Mouse (Mus musculus) gastrocnemius, adult 18-20 months (tissue): ENCODE data around the gene Brd3os. TPM values are rescaled to one million over a fixed set of nuclear protein-coding genes. Genes with fewer than 3 reads are reported as not detected.

Experiments
- DNase-seq: peaks from one replicate; pipeline ENCODE4 v3.0.0; 2021; ENCODE audit warnings: low spot score
- total RNA-seq, 2 experiments: library from RNA; stranded (reverse); gene quantifications; 2 replicates each; pipeline ENCODE4 v1.2.3; 2021

Gene Brd3os
- total RNA-seq, 2 experiments from 2014 or later: 0.57 to 1.8 TPM

DNA sequence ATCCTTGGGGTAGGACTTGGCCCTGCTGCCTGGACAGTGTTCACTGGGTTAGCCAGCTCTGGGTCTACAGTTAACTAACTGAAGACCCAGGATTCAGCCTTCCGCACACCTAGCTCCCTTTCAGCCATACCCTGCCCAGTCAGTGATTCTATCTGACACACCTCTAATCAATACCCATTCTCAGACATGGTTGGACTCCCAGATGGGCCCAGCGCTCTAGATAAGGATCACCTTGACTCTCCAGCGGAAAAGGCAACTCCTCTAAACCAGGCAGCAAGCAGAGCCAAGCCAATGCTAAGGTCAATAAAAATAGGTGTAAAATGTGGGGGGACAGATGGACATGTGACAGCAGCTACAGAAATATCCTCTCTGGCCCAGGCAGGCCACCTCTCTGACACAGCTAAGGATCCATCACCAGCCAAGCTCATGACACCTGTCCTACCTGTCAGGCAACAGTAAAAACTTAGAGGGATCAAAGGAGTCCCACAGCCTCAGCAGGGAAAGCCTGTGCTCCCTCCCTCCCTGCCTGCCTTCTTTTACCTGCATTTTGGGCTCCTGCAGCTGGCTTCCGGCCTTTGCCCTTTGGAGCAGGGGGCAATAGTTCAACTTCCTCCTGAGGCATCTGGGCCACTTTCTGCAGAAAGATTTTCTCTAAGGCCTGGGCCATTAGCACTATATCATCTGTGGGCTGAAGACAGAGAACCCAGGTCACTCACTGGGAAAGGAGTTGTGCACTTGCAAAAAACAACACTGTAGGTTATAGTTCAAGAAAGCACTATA is 19.9 kb downstream of the Brd3os start:
- no peak for DNase-seq

GRCm38 (mm10) chr2:27462901-27463300 is 20.8 kb downstream of the Brd3os start:
- DNase-seq: no peak

DNA sequence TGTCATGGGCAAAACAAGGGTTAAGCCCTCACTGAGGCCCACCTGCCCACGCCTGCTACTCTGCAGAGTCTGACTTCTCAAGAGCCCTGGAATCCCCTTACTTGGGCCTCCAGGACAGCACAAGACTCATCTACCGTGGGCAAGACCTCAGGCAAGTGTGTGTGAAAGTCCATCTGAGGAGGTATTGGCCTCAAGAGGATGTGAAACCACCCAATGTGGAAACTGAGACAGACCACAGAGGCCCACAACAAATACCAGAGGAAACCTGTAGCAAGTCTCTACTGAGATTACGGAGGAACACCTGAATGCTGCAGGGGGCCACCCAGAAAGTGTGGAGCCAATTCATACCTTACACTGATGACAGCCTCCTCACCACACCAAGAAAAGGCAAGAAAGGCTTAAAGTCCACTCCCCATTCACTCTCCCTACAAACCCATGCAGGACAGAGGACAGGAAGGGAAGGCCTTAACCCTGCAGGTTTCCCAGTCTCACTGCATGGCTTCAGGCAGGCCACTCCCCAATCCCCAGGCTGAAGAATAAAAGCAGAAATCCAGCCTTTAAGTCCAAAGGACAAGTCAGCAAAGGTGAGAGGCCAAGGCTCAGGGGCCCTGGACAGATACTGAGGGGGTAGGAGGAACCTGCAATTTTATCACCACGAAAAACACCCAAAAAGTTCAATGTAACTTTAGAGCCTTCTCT is 27.3 kb downstream of the Brd3os start:
- no peak for DNase-seq

GRCm38 (mm10) chr2:27469991-27470355 is 27.8 kb downstream of the Brd3os start:
- DNase-seq: no peak

GRCm38 (mm10) chr2:27470535-27470934 is 28.4 kb downstream of the Brd3os start:
- DNase-seq: no peak

GRCm38 (mm10) chr2:27471170-27471584 is 29.1 kb downstream of the Brd3os start:
- DNase-seq: peak; percentile 73

GRCm38 (mm10) chr2:27473061-27473765 is 31.1 kb downstream of the Brd3os start:
- no peak for DNase-seq

DNA sequence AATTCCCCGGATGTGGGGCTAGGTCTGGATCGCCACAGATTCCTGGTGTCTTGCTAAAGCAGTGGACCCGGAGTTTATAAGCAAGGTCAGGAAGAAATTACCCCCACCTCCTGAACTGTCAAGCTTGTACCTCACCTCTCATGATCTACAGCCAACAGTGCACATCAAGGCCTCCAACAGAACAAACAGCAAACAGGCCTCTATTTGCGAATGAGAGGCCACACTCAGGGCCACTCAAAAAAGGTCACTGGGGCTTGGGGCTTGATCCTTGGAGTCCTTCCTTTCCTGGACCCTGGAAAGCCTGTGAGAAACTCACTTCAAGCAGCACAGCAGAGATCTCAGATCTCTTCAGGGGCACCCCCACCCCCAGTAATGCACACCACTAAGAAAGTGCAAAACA is 31.8 kb downstream of the Brd3os start:
- DNase-seq: no peak

DNA sequence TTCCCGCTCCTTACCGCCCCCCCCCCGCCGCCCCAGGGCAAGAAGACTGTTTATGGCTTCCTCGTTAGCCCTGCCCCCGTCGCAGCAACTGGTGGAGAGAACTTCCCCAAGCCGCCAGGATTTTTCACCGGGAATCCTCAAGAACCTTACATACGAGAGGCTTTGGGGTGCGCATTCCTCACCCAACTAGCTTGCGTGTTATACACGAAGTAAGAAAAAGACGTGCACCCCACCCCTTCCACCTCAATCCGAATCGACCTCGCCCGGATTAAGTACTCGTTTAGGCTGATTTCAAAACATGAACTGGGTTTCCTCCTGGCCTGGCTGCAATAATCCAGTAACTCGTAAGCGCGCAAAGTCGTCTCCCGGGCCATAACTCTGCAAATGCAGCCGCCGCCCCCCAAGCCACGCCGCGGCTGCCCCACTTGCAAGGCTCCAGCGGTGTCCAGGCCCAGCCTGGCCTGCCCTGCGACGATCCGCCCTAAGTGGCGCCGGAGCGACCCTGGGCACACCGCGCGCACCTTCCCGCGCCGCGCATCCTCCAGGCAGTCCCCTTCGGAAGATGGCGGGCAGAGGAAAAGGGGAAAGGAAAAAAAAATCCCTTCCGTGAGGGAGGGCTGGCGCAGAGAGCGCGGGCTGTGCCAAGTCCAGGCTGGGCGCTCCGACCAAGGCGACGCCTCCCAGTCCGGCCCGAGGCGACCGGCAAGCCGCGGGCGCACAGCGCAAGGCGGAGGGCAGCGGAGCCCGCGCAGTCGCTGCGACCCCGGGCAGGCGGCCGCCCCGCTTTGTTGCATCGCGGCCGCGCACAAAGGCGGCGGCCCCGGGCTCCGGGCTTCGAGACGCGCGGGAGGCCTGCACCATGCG is 32.7 kb downstream of the Brd3os start:
- peak; percentile 19 for DNase-seq

- DNase-seq: peak; percentile 90
These were observed 33.6 kb downstream of the Brd3os start for GRCm38 (mm10) chr2:27475495-27476302.

DNA sequence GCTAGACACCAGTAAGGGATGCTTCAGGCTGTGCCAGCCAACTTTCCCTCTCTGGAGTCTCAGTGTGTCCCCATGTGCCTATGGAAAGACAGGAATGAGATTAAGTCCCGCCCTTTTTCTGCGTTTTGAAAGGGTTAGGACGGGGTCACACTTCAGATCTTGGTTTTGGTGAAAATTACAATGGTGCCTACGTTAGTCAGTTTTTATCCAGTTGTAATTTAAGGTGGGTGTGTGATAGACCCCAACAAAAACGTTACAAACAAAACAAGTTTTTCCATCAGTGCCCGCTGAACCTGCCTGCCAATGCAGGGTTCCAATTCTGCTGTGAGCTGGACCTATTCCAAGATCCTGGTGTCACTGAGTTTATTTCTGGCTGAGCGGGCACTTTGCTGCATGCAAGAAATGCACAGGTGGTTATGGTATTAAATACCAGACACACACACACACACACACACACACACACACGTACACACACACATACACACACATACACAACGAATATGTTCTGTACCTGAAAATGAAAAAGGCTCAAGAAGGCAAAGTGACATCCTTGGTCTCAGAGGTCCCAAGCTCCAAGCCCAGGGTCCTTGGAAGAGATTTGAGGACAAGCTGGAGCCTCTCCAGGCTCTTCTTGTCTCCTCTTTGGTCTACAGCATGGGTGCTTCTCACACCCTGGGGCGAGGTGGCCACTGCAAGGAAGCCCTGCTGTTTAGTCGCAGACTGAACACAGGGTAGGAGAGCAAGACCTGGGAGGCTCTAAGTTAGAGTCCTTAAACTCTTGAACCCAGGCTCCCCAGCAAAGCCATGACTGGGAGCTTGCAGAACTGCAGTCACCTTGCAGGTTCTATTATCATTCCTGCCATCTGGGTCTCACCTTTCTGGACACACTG is 34.4 kb downstream of the Brd3os start:
- DNase-seq: peak; percentile 43

GRCm38 (mm10) chr2:27479821-27480220 is 37.7 kb downstream of the Brd3os start:
- no peak for DNase-seq

- no peak for DNase-seq
These were observed 38.2 kb downstream of the Brd3os start for GRCm38 (mm10) chr2:27480367-27480766.

- DNase-seq: no peak
These were observed 40.2 kb downstream of the Brd3os start for GRCm38 (mm10) chr2:27482265-27482861.

DNA sequence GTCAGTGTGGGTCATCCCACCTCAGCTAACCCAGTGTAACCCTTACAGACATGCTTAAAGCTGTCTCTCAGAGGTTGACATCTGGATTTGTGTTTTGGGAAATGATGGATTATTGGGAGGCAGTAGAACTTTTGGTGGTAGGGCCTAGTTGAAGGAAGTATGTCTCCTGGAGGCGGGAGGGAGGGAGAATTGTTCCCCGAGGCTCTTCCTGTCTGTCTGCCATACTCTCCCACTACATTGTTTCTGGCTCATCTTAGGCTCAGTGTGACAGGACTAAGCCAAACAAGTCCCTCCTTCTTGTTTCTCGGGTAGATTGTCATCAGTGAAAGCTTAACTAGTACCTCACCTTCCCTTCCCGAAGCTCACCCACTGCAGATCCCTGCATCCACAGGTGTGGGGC is 44.6 kb downstream of the Brd3os start:
- DNase-seq: no peak

GRCm38 (mm10) chr2:27487336-27488049 is 45.4 kb downstream of the Brd3os start:
- no peak for DNase-seq

DNA sequence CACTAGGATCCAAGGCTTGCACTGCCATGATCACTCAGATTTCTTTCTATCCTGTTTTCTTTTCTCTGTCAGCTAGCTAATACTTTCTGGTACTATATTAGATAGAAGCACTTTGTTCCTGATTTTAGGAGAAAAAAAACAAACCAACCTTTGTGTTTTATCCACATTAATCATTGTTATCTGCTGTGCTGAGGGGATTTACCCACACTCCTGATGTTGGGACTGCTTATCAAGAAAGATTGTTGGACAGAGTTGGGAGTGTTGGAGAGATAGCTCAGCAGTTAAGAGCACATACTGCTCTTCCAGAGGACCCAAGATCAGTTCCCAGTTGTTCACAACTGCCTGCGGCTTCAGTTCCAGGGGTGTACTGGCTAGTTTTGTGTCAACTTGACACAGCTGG is 46.2 kb downstream of the Brd3os start:
- no peak for DNase-seq

DNA sequence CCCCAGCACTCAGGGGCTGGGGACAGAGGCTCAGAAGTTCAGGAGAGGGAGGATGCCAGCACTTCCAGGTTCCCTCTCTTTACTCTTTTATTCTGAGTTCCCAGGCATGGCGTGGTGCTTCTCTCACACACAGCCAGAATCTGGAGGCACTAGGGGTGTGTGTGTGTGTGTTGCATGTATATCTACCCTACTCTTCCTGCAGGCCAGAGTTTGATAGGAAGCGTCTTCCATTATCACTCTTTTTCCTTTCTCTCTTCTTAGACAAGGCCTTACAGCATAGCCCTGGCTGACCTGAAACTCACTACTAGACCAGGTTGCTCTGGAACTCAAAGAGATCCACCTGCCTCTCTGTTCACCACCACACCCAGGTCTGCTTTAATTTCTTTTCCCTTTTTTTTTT is 48.8 kb downstream of the Brd3os start:
- no peak for DNase-seq
